In genomic region chr10:3236638-3237270, GRCm38 (mm10) we compare ENCODE assay signal across 13 mouse cellular contexts. TPM values are rescaled to one million over a fixed set of nuclear protein-coding genes. Genes with fewer than 3 reads are reported as not detected.
A peak's percentile ranks its signal among the peaks of the same experiment; 100 is the strongest.
DNase-seq lines count a peak whose midpoint lies in the region; ATAC-seq lines count a peak whose summit lies in the region.
"Had no signal": no experiment of that assay in that cellular context is flagged by ENCODE, and none has a peak within 500 bp of the region (broad histone marks: within the 10 kb centered on the region; RNA-seq: fewer than 3 reads in every experiment).

No protein-coding gene starts in this region.

- peak; percentile 80 to 85 for ATAC-seq in hematopoietic stem cell, adult 5-6 weeks (replicated peaks in 1 of 2; ENCODE audit: insufficient read depth in 1 of 2, low FRiP score in 2 of 2, low TSS enrichment in 1 of 2, low read depth in 1 of 2, poor library complexity in 2 of 2, severe bottlenecking in 2 of 2)

- intact Hi-C loops in gastrocnemius, postnatal 14 days (cut with DNase I; ENCODE audit: low total_unique reads): no loop called here

- peak; percentile 4 for DNase-seq in gastrocnemius, postnatal 14 days
- DNase-seq in gastrocnemius, postnatal 4 days (ENCODE audit: low spot score in 2 of 2): no peak
- DNase-seq in urinary bladder, postnatal 25 days (ENCODE audit: low spot score): peak; percentile 14
- DNase-seq in urinary bladder, adult 2 months (ENCODE audit: low spot score): no peak
- DNase-seq in thymus, postnatal 4 days: peak; percentile 16
- DNase-seq in layer of hippocampus, adult 9-10 months (ENCODE audit: low spot score): no peak
- DNase-seq in right cerebral cortex, postnatal 14 days: no peak
- DNase-seq: cerebellum, postnatal 25 days had no signal

RNA-seq across cellular contexts. Expression of gene H60c, which starts 30.8 kb away (rescaled TPM):
- not detected for total RNA-seq in gastrocnemius, postnatal 14 days (2021)
- total RNA-seq in gastrocnemius, postnatal 4 days (2021): not detected
- 6.1 and 9.0 TPM in 2 replicates for polyA plus RNA-seq in urinary bladder, adult 2 months (2012; rRNA removed)
- not detected in 2 replicates for total RNA-seq in hematopoietic stem cell, adult 5-6 weeks (2017)
- total RNA-seq: layer of hippocampus, adult 2 months had no signal
- polyA plus RNA-seq: forebrain, embryonic 10.5 days; hindbrain, embryonic 13.5 days; small intestine, adult 2 months had no signal

Comparison
In these comparisons a context has a peak if more than half of its experiments do, and no peak if none do; other contexts are left out.
1. DNase-seq: peak in gastrocnemius, postnatal 14 days (single experiment), urinary bladder, postnatal 25 days (single experiment) and thymus, postnatal 4 days (single experiment); none in gastrocnemius, postnatal 4 days (0 of 2), urinary bladder, adult 2 months (single experiment), layer of hippocampus, adult 9-10 months (single experiment) and right cerebral cortex, postnatal 14 days (single experiment).